In the genomic region with DNA sequence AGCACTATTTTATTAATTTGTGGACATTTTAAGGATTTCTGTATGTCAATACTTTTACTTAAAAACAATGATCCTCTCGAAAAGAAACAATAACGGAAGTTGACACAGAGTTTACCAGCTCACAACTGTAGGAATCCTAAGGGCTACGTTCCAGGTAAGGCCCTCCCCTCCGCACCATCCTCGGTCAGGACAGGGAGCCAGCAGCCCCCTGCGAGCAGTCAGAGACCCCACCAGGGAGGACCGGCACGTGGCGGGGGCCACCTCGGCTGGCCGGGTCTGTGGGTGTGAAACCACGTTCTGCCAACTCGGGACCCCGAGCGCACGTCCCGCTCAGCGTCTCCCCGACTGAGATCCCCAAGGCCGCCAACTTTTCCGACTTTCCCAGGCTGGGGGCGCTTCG, we compare ENCODE assay signal across 8 mouse cellular contexts. TPM values are rescaled to one million over a fixed set of nuclear protein-coding genes. Genes with fewer than 3 reads are reported as not detected.
DNase-seq lines count a peak whose midpoint lies in the region; ATAC-seq lines count a peak whose summit lies in the region.

No protein-coding gene starts in this region.

- peak overlapping the region; percentile 77 for H3K4me3 ChIP-seq in heart, embryonic 10.5 days
- H3K4me3 ChIP-seq in kidney, embryonic 15.5 days (replicated peaks), result peak overlapping the region; percentile 78
- H3K4me3 ChIP-seq in megakaryocyte, embryonic 14.5 days (replicated peaks), result peak overlapping the region; percentile 98
- peak overlapping the region; percentile 57 for H3K4me3 ChIP-seq in stomach, embryonic 14.5 days (ENCODE audit: low read depth, low read length)

- H3K9ac ChIP-seq in kidney, embryonic 15.5 days, result peak overlapping the region; percentile 58
- H3K9ac ChIP-seq in stomach, embryonic 14.5 days (replicated peaks; ENCODE audit: low read depth, low read length), result peak overlapping the region; percentile 57

- H3K27ac ChIP-seq in heart, embryonic 10.5 days, result peak overlapping the region; percentile 90
- no peak overlapping the region; the same call in 1 of the 2 replicates for H3K27ac ChIP-seq in kidney, embryonic 15.5 days
- H3K27ac ChIP-seq in stomach, embryonic 14.5 days (ENCODE audit: low read length), result no peak overlapping the region

- H3K27me3 ChIP-seq in heart, embryonic 10.5 days (ENCODE audit: insufficient read depth, poor library complexity, severe bottlenecking), result no peaks in the 10 kb centered on the region
- no peaks in the 10 kb centered on the region for H3K27me3 ChIP-seq in kidney, embryonic 15.5 days
- no peaks in the 10 kb centered on the region for H3K27me3 ChIP-seq in megakaryocyte, embryonic 14.5 days (replicated peaks)
- H3K27me3 ChIP-seq in stomach, embryonic 14.5 days (ENCODE audit: control insufficient read depth, insufficient read depth, low read length), result no peaks in the 10 kb centered on the region

- WGBS in heart, embryonic 10.5 days, result under 1% methylated on average over 21 of the region's 23 CpGs
- WGBS in kidney, embryonic 15.5 days, result under 1% methylated on average over 21 of the region's 23 CpGs
- WGBS in stomach, embryonic 14.5 days, result 0% methylated on average over 18 of the region's 23 CpGs

- no peaks in the 10 kb centered on the region for H3K9me3 ChIP-seq in heart, embryonic 10.5 days
- H3K9me3 ChIP-seq in kidney, embryonic 15.5 days (replicated peaks), result no peaks in the 10 kb centered on the region
- H3K9me3 ChIP-seq in megakaryocyte, embryonic 14.5 days, result no peaks in the 10 kb centered on the region
- H3K9me3 ChIP-seq in stomach, embryonic 14.5 days (ENCODE audit: control insufficient read depth, low read depth, low read length), result no peaks in the 10 kb centered on the region

- peaks cover 3% of the 10 kb centered on the region; the same call in 1 of the 2 replicates for H3K36me3 ChIP-seq in heart, embryonic 10.5 days
- peaks cover 16% of the 10 kb centered on the region for H3K36me3 ChIP-seq in kidney, embryonic 15.5 days
- H3K36me3 ChIP-seq in megakaryocyte, embryonic 14.5 days (replicated peaks; ENCODE audit: low read length), result peaks cover 24% of the 10 kb centered on the region
- H3K36me3 ChIP-seq in stomach, embryonic 14.5 days (ENCODE audit: control insufficient read depth, insufficient read depth, low read length), result peaks cover 7% of the 10 kb centered on the region; the same call in 1 of the 2 replicates

- DNase-seq in urinary bladder, adult 2 months (ENCODE audit: low spot score), result peak; percentile 40
- DNase-seq in urinary bladder, postnatal 10 days (ENCODE audit: low spot score), result no peak
- peak; percentile 8 to 20 for DNase-seq in cerebellum, postnatal 36 days
- DNase-seq in heart, embryonic 10.5 days (ENCODE audit: low spot score), result no peak
- DNase-seq in MN1 (ENCODE audit: low spot score), result no peak

- H3K4me1 ChIP-seq in heart, embryonic 10.5 days, result peaks cover 7% of the 10 kb centered on the region
- H3K4me1 ChIP-seq in kidney, embryonic 15.5 days, result peaks cover 8% of the 10 kb centered on the region
- H3K4me1 ChIP-seq in megakaryocyte, embryonic 14.5 days, result peaks cover 28% of the 10 kb centered on the region
- H3K4me1 ChIP-seq in stomach, embryonic 14.5 days (ENCODE audit: control insufficient read depth, insufficient read depth, low read length), result peaks cover 6% of the 10 kb centered on the region; the same call in 1 of the 2 replicates

- H3K4me2 ChIP-seq in kidney, embryonic 15.5 days, result peak overlapping the region; percentile 80
- H3K4me2 ChIP-seq in stomach, embryonic 14.5 days (replicated peaks; ENCODE audit: low read depth, low read length), result peak overlapping the region; percentile 86

- ATAC-seq in kidney, embryonic 15.5 days (replicated peaks; ENCODE audit: low FRiP score), result peak; percentile 28
- peak; percentile 11; the same call in 1 of the 2 replicates for ATAC-seq in stomach, embryonic 14.5 days (ENCODE audit: insufficient number of reproducible peaks, insufficient read depth, low FRiP score, low read depth)

RNA-seq across cellular contexts. Expression of gene Phf10, which starts 0.6 kb away (rescaled TPM):
- polyA plus RNA-seq in urinary bladder, adult 2 months (2012; rRNA removed), result 47.1 and 55.6 TPM in 2 replicates
- 18.9 and 33.3 TPM in 2 replicates for polyA plus RNA-seq in heart, embryonic 10.5 days (2016; fragmentation: Nextera tagmentation; extraction: Ambion mirVana)
- 26.0 and 26.9 TPM in 2 replicates for polyA plus RNA-seq in kidney, embryonic 15.5 days (2015; fragmentation: Nextera tagmentation; extraction: Ambion mirVana)
- 8.6 and 36.4 TPM in 2 replicates for polyA plus RNA-seq in megakaryocyte, embryonic 14.5 days (2012; ENCODE audit: insufficient read depth, low replicate concordance)
- polyA plus RNA-seq in stomach, embryonic 14.5 days (2014; fragmentation: Nextera tagmentation; extraction: Ambion mirVana), result 42.1 and 55.0 TPM in 2 replicates

RNA-seq across cellular contexts. Expression of gene 1600012H06Rik, which starts 17.5 kb away (rescaled TPM):
- 40.8 and 55.5 TPM in 2 replicates for polyA plus RNA-seq in urinary bladder, adult 2 months (2012; rRNA removed)
- 29.8 and 32.8 TPM in 2 replicates for polyA plus RNA-seq in heart, embryonic 10.5 days (2016; fragmentation: Nextera tagmentation; extraction: Ambion mirVana)
- polyA plus RNA-seq in kidney, embryonic 15.5 days (2015; fragmentation: Nextera tagmentation; extraction: Ambion mirVana), result 34.4 and 34.7 TPM in 2 replicates
- 2.3 and 3.1 TPM in 2 replicates for polyA plus RNA-seq in megakaryocyte, embryonic 14.5 days (2012; ENCODE audit: insufficient read depth, low replicate concordance)
- polyA plus RNA-seq in stomach, embryonic 14.5 days (2014; fragmentation: Nextera tagmentation; extraction: Ambion mirVana), result 35.5 and 40.5 TPM in 2 replicates

RNA-seq across cellular contexts. Expression of gene Wdr27, which starts 17.6 kb away (rescaled TPM):
- 4.4 and 5.9 TPM in 2 replicates for polyA plus RNA-seq in urinary bladder, adult 2 months (2012; rRNA removed)
- polyA plus RNA-seq in heart, embryonic 10.5 days (2016; fragmentation: Nextera tagmentation; extraction: Ambion mirVana), result 3.2 TPM in 2 replicates
- 6.8 and 7.4 TPM in 2 replicates for polyA plus RNA-seq in kidney, embryonic 15.5 days (2015; fragmentation: Nextera tagmentation; extraction: Ambion mirVana)
- polyA plus RNA-seq in megakaryocyte, embryonic 14.5 days (2012; ENCODE audit: insufficient read depth, low replicate concordance), result 8.6 and 15.6 TPM in 2 replicates
- polyA plus RNA-seq in stomach, embryonic 14.5 days (2014; fragmentation: Nextera tagmentation; extraction: Ambion mirVana), result 6.2 and 6.7 TPM in 2 replicates

RNA-seq across cellular contexts. Expression of gene 9030025P20Rik, which starts 17.7 kb away (rescaled TPM):
- 16.5 and 23.8 TPM in 2 replicates for polyA plus RNA-seq in urinary bladder, adult 2 months (2012; rRNA removed)
- 7.9 and 9.4 TPM in 2 replicates for polyA plus RNA-seq in heart, embryonic 10.5 days (2016; fragmentation: Nextera tagmentation; extraction: Ambion mirVana)
- polyA plus RNA-seq in kidney, embryonic 15.5 days (2015; fragmentation: Nextera tagmentation; extraction: Ambion mirVana), result 8.3 and 9.1 TPM in 2 replicates
- polyA plus RNA-seq in megakaryocyte, embryonic 14.5 days (2012; ENCODE audit: insufficient read depth, low replicate concordance), result 1.2 and 2.3 TPM in 2 replicates
- polyA plus RNA-seq in stomach, embryonic 14.5 days (2014; fragmentation: Nextera tagmentation; extraction: Ambion mirVana), result 8.1 and 9.8 TPM in 2 replicates

RNA-seq across cellular contexts. Expression of gene Gm3417, which starts 18.1 kb away (rescaled TPM):
- polyA plus RNA-seq in urinary bladder, adult 2 months (2012; rRNA removed), result 0.18 TPM in 1 of 2 replicates, not detected in the other
- 0.92 TPM in 1 of 2 replicates, not detected in the other for polyA plus RNA-seq in heart, embryonic 10.5 days (2016; fragmentation: Nextera tagmentation; extraction: Ambion mirVana)
- 0.69 TPM in 1 of 2 replicates, not detected in the other for polyA plus RNA-seq in kidney, embryonic 15.5 days (2015; fragmentation: Nextera tagmentation; extraction: Ambion mirVana)
- not detected in 2 replicates for polyA plus RNA-seq in megakaryocyte, embryonic 14.5 days (2012; ENCODE audit: insufficient read depth, low replicate concordance)
- polyA plus RNA-seq in stomach, embryonic 14.5 days (2014; fragmentation: Nextera tagmentation; extraction: Ambion mirVana), result 0.56 TPM in 1 of 2 replicates, not detected in the other

Comparison
In these comparisons a context has a peak if more than half of its experiments do, and no peak if none do; other contexts are left out.
1. DNase-seq: peak in urinary bladder, adult 2 months (single experiment) and cerebellum, postnatal 36 days (2 of 2); none in urinary bladder, postnatal 10 days (single experiment), heart, embryonic 10.5 days (single experiment) and MN1 (single experiment).
2. Peak in every context shown above with its lines, with median percentiles within 50 percentile points of each other: H3K4me3 ChIP-seq.